Mouse (Mus musculus) ES-E14 (cell line): ENCODE measurements around the gene Zfp646.

Experiments
- CHD2 ChIP-seq: IDR thresholded peaks from 2 replicates; pipeline ENCODE4 v1.6.1; 2014; ENCODE audit warnings: mild to moderate bottlenecking, low read depth, low read length, inconsistent platforms
- HCFC1 ChIP-seq: IDR thresholded peaks from 2 replicates; pipeline ENCODE4 v1.6.1; 2012; ENCODE audit warnings: low read length, inconsistent platforms, borderline replicate concordance; ENCODE audit not compliant: insufficient read depth
- MAFK ChIP-seq: IDR thresholded peaks from 2 replicates; pipeline ENCODE4 v1.6.1; 2014; ENCODE audit warnings: mild to moderate bottlenecking, low read depth, low read length, inconsistent platforms; ENCODE audit not compliant: insufficient read depth
- ZC3H11A ChIP-seq: IDR thresholded peaks from 2 replicates; pipeline ENCODE4 v1.6.1; 2012; ENCODE audit warnings: low read depth, mild to moderate bottlenecking, inconsistent platforms, low read length, borderline replicate concordance

GRCm38 (mm10) chr7:127835550-127835949, 40.5 kb upstream of the Zfp646 start:
- no peak for TF ChIP-seq MAFK
- no peak for TF ChIP-seq CHD2
- no peak for TF ChIP-seq HCFC1
- no peak for TF ChIP-seq ZC3H11A
